Mouse (Mus musculus): ENCODE measurements around the gene Dolpp1.

DNA sequence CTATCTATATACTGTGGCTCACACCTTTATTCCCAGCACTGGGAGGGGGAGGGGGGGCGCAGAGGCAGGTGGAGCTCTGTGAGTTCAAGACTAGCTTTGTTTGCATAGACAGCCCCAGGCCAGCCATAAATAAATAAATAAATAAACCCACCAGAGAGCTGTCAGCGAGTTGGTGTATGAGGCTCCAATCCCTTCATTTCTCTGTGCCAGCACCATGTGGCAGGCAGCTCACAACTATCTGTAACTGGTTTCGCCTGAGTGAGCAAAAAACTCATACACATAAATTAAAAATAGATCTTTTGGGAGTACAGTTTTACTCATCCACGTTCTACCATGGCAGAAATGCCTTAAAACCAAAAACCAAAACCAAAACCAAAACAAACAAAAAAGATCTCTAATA is 29.4 kb downstream of the Dolpp1 start:
- TF ChIP-seq CTCF (IDR thresholded peaks at IDR 0.05): no peak
- no peak for TF ChIP-seq POLR2A (IDR thresholded peaks at IDR 0.05; ENCODE audit: insufficient read depth, low read depth, low read length)
- TF ChIP-seq EP300 (IDR thresholded peaks at IDR 0.05; ENCODE audit: insufficient read depth, low read depth, low read length): no peak

All from heart, adult 2 months (tissue).